Comparison of ENCODE assay signal across 9 mouse cellular contexts in genomic region chr7:118266099-118266498, GRCm38 (mm10). TPM values are rescaled to one million over a fixed set of nuclear protein-coding genes. Genes with fewer than 3 reads are reported as not detected.
A peak's percentile ranks its signal among the peaks of the same experiment; 100 is the strongest.
DNase-seq lines count a peak whose midpoint lies in the region; ATAC-seq lines count a peak whose summit lies in the region.
"Had no signal": no experiment of that assay in that cellular context is flagged by ENCODE, and none has a peak within 500 bp of the region (broad histone marks: within the 10 kb centered on the region; RNA-seq: fewer than 3 reads in every experiment).

No protein-coding gene starts in this region.

- DNase-seq in cerebellum, postnatal 4 days (ENCODE audit: low spot score in 2 of 2): no peak
- peak; percentile 64 for DNase-seq in adrenal gland, adult 8-10 months
- peak; percentile 42 to 72 for DNase-seq in cerebellum, postnatal 14 days
- peak; percentile 50 for DNase-seq in heart, postnatal 25 days (ENCODE audit: low spot score)
- DNase-seq in kidney, postnatal 25 days: no peak
- no peak for DNase-seq in layer of hippocampus, adult 8-10 months (ENCODE audit: low spot score in 2 of 2)

- intact Hi-C loops in heart, postnatal 25 days (cut with DNase I): no loop called here

- peak; percentile 80; the same call in 1 of the 2 replicates for ATAC-seq in cerebellum, adult (ENCODE audit: insufficient number of reproducible peaks, low FRiP score, low TSS enrichment)
- ATAC-seq in megakaryocyte, adult 5-6 weeks (ENCODE audit: poor library complexity, severe bottlenecking): no peak
- ATAC-seq: intestine, embryonic 16.5 days had no signal

RNA-seq across cellular contexts. Expression of gene Smg1, which starts 22.6 kb away (rescaled TPM):
- total RNA-seq in adrenal gland, adult 8-10 months (2022): 10 to 100 TPM; 50.3 to 75.5 (median 58.2) TPM
- total RNA-seq in heart, postnatal 25 days (2021): 10 to 100 TPM; 35.9 to 41.0 TPM
- total RNA-seq in megakaryocyte, adult 5-6 weeks (2015): 55.5 and 70.0 TPM in 2 replicates
- total RNA-seq in megakaryocyte, adult 5-6 weeks (2017): 43.3 and 57.1 TPM in 2 replicates
- total RNA-seq in layer of hippocampus, adult 8-10 months (2022): 100 to 1,000 TPM in 1 of 4 experiments, 10 to 100 TPM in 3; 67.7 to 109 (median 84.9) TPM

Comparison
In these comparisons a context has a peak if more than half of its experiments do, and no peak if none do; other contexts are left out.
1. DNase-seq: peak in adrenal gland, adult 8-10 months (single experiment), cerebellum, postnatal 14 days (2 of 2) and heart, postnatal 25 days (single experiment); none in cerebellum, postnatal 4 days (0 of 2), kidney, postnatal 25 days (0 of 2) and layer of hippocampus, adult 8-10 months (0 of 2).